Comparison of ENCODE assay signal across 8 mouse cellular contexts in the genomic region with DNA sequence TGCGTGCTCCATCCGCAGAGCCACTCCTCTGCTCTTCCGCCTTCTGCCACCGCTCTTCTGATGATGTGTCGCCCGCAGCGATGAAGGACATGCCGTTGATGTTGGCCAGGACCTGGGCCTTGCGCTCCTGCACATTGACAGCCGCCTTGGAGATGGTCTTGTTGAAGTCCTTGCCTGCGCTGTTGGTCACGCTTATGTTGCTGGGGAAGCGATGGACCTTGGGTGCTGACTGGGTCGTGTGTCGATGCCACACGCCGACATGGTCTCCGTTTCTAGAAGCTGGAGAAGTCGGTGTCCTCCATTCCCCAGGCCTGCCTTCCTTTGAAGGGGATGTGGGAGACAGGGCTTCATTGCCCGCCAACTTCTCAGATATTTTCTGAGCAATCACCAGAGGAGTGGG. TPM values are rescaled to one million over a fixed set of nuclear protein-coding genes. Genes with fewer than 3 reads are reported as not detected.
DNase-seq lines count a peak whose midpoint lies in the region; ATAC-seq and TF ChIP-seq lines count a peak whose summit lies in the region.

No protein-coding gene starts in this region.

- TF ChIP-seq EP300 in ES-Bruce4 (IDR thresholded peaks at IDR 0.05; ENCODE audit: insufficient read depth, low read depth, low read length), result no peak
- TF ChIP-seq EP300 in liver, embryonic 14.5 days (IDR thresholded peaks at IDR 0.05; ENCODE audit: low read depth), result no peak

- peak overlapping the region; percentile 41 for H3K9ac ChIP-seq in ES-Bruce4 (ENCODE audit: low read depth, poor library complexity, severe bottlenecking)
- peak overlapping the region; percentile 56 for H3K9ac ChIP-seq in forebrain, postnatal 0 days
- H3K9ac ChIP-seq in liver, embryonic 14.5 days (replicated peaks), result no peak overlapping the region

- peak overlapping the region; percentile 61 for H3K4me3 ChIP-seq in heart, embryonic 10.5 days
- peak overlapping the region; percentile 49 for H3K4me3 ChIP-seq in ES-Bruce4 (ENCODE audit: low read depth, low read length)
- peak overlapping the region; percentile 44 for H3K4me3 ChIP-seq in forebrain, postnatal 0 days (ENCODE audit: low read depth, low read length)
- no peak overlapping the region for H3K4me3 ChIP-seq in liver, embryonic 14.5 days (ENCODE audit: insufficient read depth in 1 of 2, low read depth in 2 of 2, low read length in 2 of 2)

- 33% methylated on average over 20 of the region's 20 CpGs for WGBS in heart, embryonic 10.5 days
- 41% methylated on average over 20 of the region's 20 CpGs for WGBS in forebrain, postnatal 0 days
- 33% methylated on average over 20 of the region's 20 CpGs for WGBS in liver, embryonic 14.5 days (ENCODE audit: insufficient replicate concordance)

- peak overlapping the region; percentile 93 for H3K27ac ChIP-seq in heart, embryonic 10.5 days
- no peak overlapping the region for H3K27ac ChIP-seq in ES-Bruce4 (ENCODE audit: insufficient read depth, low read length)
- H3K27ac ChIP-seq in forebrain, postnatal 0 days (ENCODE audit: low read depth, low read length), result peak overlapping the region; percentile 70; the same call in 1 of the 2 replicates
- H3K27ac ChIP-seq in liver, embryonic 14.5 days, result no peak overlapping the region

- H3K27me3 ChIP-seq in heart, embryonic 10.5 days (ENCODE audit: insufficient read depth, poor library complexity, severe bottlenecking), result peaks cover 20% of the 10 kb centered on the region; the same call in 1 of the 2 replicates
- H3K27me3 ChIP-seq in ES-Bruce4 (ENCODE audit: control insufficient read depth, insufficient read depth, low read length, poor library complexity, severe bottlenecking), result no peaks in the 10 kb centered on the region
- 0 out of 2 replicates have a peak, but pooled peaks cover 4% of the 10 kb centered on the region for H3K27me3 ChIP-seq in forebrain, postnatal 0 days (ENCODE audit: insufficient read depth, low read length)
- H3K27me3 ChIP-seq in liver, embryonic 14.5 days (ENCODE audit: control insufficient read depth, insufficient read depth, low read length), result peaks cover 27% of the 10 kb centered on the region

- peak overlapping the region; percentile 93 for H3K4me2 ChIP-seq in forebrain, postnatal 0 days (ENCODE audit: low read depth)
- H3K4me2 ChIP-seq in liver, embryonic 14.5 days (ENCODE audit: low read depth), result peak overlapping the region; percentile 16

- intact Hi-C loops in heart, postnatal 25 days (cut with DNase I), result no loop called here

- DNase-seq in heart, embryonic 10.5 days (ENCODE audit: low spot score), result no peak
- no peak for DNase-seq in heart, postnatal 25 days (ENCODE audit: low spot score)
- peak; percentile 17 for DNase-seq in forebrain, postnatal 0 days
- no peak for DNase-seq in liver, embryonic 14.5 days (ENCODE audit: low read depth in 3 of 3, low spot score in 3 of 3)
- DNase-seq in frontal cortex, adult 2 months (ENCODE audit: extremely low spot score in 1 of 2, low spot score in 1 of 2), result no peak
- no peak for DNase-seq in left cerebral cortex, adult 8-10 months (ENCODE audit: low spot score in 2 of 2)
- no peak for DNase-seq in c-Kit-positive CD71-positive TER-119-positive erythroid progenitor cells, embryonic 14.5 days (ENCODE audit: low spot score)

- TF ChIP-seq CTCF in ES-Bruce4 (IDR thresholded peaks at IDR 0.05; ENCODE audit: low read depth, low read length), result no peak
- TF ChIP-seq CTCF in forebrain, postnatal 0 days (IDR thresholded peaks at IDR 0.05; ENCODE audit: low read depth), result no peak
- no peak for TF ChIP-seq CTCF in liver, embryonic 14.5 days (IDR thresholded peaks at IDR 0.05; ENCODE audit: low read depth)

- ATAC-seq in forebrain, postnatal 0 days, result no peak
- ATAC-seq in liver, embryonic 14.5 days (ENCODE audit: insufficient read depth), result no peak

- no peaks in the 10 kb centered on the region for H3K9me3 ChIP-seq in heart, embryonic 10.5 days
- no peaks in the 10 kb centered on the region for H3K9me3 ChIP-seq in ES-Bruce4 (replicated peaks; ENCODE audit: control insufficient read depth, insufficient read depth, low read length, poor library complexity, severe bottlenecking)
- H3K9me3 ChIP-seq in forebrain, postnatal 0 days (ENCODE audit: low read length), result no peaks in the 10 kb centered on the region
- H3K9me3 ChIP-seq in liver, embryonic 14.5 days (ENCODE audit: control insufficient read depth, low read length), result no peaks in the 10 kb centered on the region

- peaks cover 35% of the 10 kb centered on the region for H3K4me1 ChIP-seq in heart, embryonic 10.5 days
- peaks cover 9% of the 10 kb centered on the region for H3K4me1 ChIP-seq in ES-Bruce4 (ENCODE audit: control insufficient read depth, insufficient read depth, low read length)
- 0 out of 2 replicates have a peak, but pooled peaks cover 3% of the 10 kb centered on the region for H3K4me1 ChIP-seq in forebrain, postnatal 0 days (ENCODE audit: insufficient read depth)
- H3K4me1 ChIP-seq in liver, embryonic 14.5 days (replicated peaks; ENCODE audit: control insufficient read depth in 2 of 2, insufficient read depth in 2 of 2, low read length in 1 of 2), result no peaks in the 10 kb centered on the region

- TF ChIP-seq POLR2A in ES-Bruce4 (IDR thresholded peaks at IDR 0.05; ENCODE audit: insufficient read depth, low read length), result no peak

- H3K36me3 ChIP-seq in heart, embryonic 10.5 days, result peaks cover 8% of the 10 kb centered on the region
- H3K36me3 ChIP-seq in ES-Bruce4 (ENCODE audit: control insufficient read depth, insufficient read depth, low read length, poor library complexity, severe bottlenecking), result no peaks in the 10 kb centered on the region
- H3K36me3 ChIP-seq in forebrain, postnatal 0 days (ENCODE audit: insufficient read depth), result no peaks in the 10 kb centered on the region
- H3K36me3 ChIP-seq in liver, embryonic 14.5 days (replicated peaks; ENCODE audit: control insufficient read depth, insufficient read depth, low read depth), result no peaks in the 10 kb centered on the region

RNA-seq across cellular contexts. Expression of gene Proser2, which starts 29.3 kb away (rescaled TPM):
- 11.0 and 12.6 TPM in 2 replicates for polyA plus RNA-seq in heart, embryonic 10.5 days (2016; fragmentation: Nextera tagmentation; extraction: Ambion mirVana)
- total RNA-seq in heart, postnatal 25 days (2021), result 10 to 100 TPM; 12.6 to 16.0 TPM
- 5.2 and 5.9 TPM in 2 replicates for polyA plus RNA-seq in ES-Bruce4 (2011; ENCODE audit: insufficient read depth, insufficient read length, low read depth, missing spikeins)
- 2.8 and 3.2 TPM in 2 replicates for total RNA-seq in forebrain, postnatal 0 days (2014; rRNA removed)
- 4.6 and 5.1 TPM in 2 replicates for polyA plus RNA-seq in forebrain, postnatal 0 days (2015; fragmentation: Nextera tagmentation; extraction: Ambion mirVana)
- 1.6 and 2.1 TPM in 2 replicates for polyA plus RNA-seq in liver, embryonic 14.5 days (2012; rRNA removed)
- polyA plus RNA-seq in liver, embryonic 14.5 days (2014; fragmentation: Nextera tagmentation; extraction: Ambion mirVana), result 3.0 and 3.6 TPM in 2 replicates
- 3.2 TPM in 2 replicates for polyA plus RNA-seq in frontal cortex, adult 2 months (2012; rRNA removed)
- total RNA-seq in left cerebral cortex, adult 8-10 months (2022), result 1 to 10 TPM; 2.1 to 3.7 (median 2.4) TPM

Comparison
In these comparisons a context has a peak if more than half of its experiments do, and no peak if none do; other contexts are left out.
1. H3K27ac ChIP-seq: peak in heart, embryonic 10.5 days (single experiment) and forebrain, postnatal 0 days (single experiment); none in ES-Bruce4 (single experiment) and liver, embryonic 14.5 days (single experiment).
2. H3K4me3 ChIP-seq: peak in heart, embryonic 10.5 days (single experiment), ES-Bruce4 (single experiment) and forebrain, postnatal 0 days (single experiment); none in liver, embryonic 14.5 days (0 of 2).